Mouse (Mus musculus) stomach, embryonic 15.5 days (tissue): ENCODE data around the gene Plekhm2. TPM values are rescaled to one million over a fixed set of nuclear protein-coding genes. Genes with fewer than 3 reads are reported as not detected.

ENCODE experiments used
- ATAC-seq: fragments of 200-750 bp; cut with Nextera tagmentation; 2 replicates; pipeline ENCODE4 v1.8.0; 2017; ENCODE audit warnings: low read depth, moderate number of reproducible peaks, moderate TSS enrichment; ENCODE audit not compliant: insufficient read depth, low FRiP score
- H3K27ac ChIP-seq: fragments of 300-500 bp; sonication (generic); 2 replicates; pipeline ENCODE4 v1.5.1; 2015; ENCODE audit warnings: mild to moderate bottlenecking, inconsistent platforms
- H3K27me3 ChIP-seq: fragments of 300-500 bp; sonication (generic); replicated peaks from 2 replicates; pipeline ENCODE4 v1.6.1; 2015; ENCODE audit warnings: inconsistent platforms
- H3K36me3 ChIP-seq: fragments of 300-500 bp; sonication (generic); 2 replicates; pipeline ENCODE4 v1.6.1; 2015; ENCODE audit warnings: inconsistent platforms
- H3K4me1 ChIP-seq: fragments of 300-500 bp; sonication (generic); 2 replicates; pipeline ENCODE4 v1.6.1; 2015; ENCODE audit warnings: inconsistent platforms
- H3K4me2 ChIP-seq: fragments of 300-500 bp; sonication (generic); 2 replicates; pipeline ENCODE4 v1.6.1; 2015; ENCODE audit warnings: mild to moderate bottlenecking, inconsistent platforms
- H3K4me3 ChIP-seq: fragments of 300-500 bp; sonication (generic); replicated peaks from 2 replicates; pipeline ENCODE4 v1.5.1; 2015; ENCODE audit warnings: inconsistent platforms
- H3K9ac ChIP-seq: fragments of 300-500 bp; sonication (generic); 2 replicates; pipeline ENCODE4 v1.6.1; 2015; ENCODE audit warnings: inconsistent platforms
- H3K9me3 ChIP-seq: fragments of 300-500 bp; sonication (generic); 2 replicates; pipeline ENCODE4 v1.6.1; 2016; ENCODE audit warnings: inconsistent platforms
- WGBS: fragments of 180-500 bp; shearing (Covaris S2); methylation state at CpG from one replicate; pipeline ENCODE4 v1.1.7; 2015; 5-methylcytosine and 5-hydroxymethylcytosine counted together
- polyA plus RNA-seq: library from polyadenylated mRNA; unstranded; fragments of >200 nt; fragmentation: Nextera tagmentation; extraction: Ambion mirVana; gene quantifications from 2 replicates; pipeline ENCODE4 v1.2.1, GENCODE M21; 2015

Plekhm2 gene
- 6.2 and 6.9 TPM in 2 replicates for polyA plus RNA-seq

DNA sequence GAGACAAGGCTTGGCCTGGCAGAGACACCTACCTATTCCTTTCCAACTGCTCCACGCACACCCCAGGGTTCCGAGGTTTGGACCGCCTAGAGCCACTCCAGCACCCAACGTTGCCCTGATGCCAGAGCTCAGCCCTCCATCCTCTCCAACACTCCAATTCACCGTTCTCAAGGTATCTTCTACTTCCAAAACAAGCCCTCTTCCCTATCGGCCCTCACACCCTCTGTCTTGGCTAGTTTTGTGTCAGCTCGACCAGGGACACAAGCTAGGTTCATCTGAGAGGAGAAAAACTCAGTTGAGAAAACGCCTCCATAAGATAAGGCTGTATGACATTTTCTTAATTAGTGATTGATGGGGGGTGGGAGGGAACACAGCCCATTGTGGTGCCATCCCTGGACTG, at the start of gene Plekhm2:
Gene Plekhm2, minus strand, starts transcription at position 101 of the 400 bp plus-strand sequence.
- Histone ChIP-seq H3K36me3 (no peaks in the 10 kb centered on the region), H3K27me3 (no peaks in the 10 kb centered on the region), H3K4me2 (peak within 1 kb of the TSS; percentile 89), H3K4me3 (peak within 1 kb of the TSS; percentile 85), H3K9me3 (no peaks in the 10 kb centered on the region), H3K4me1 (peaks cover 16% of the 10 kb centered on the region; the same call in 1 of the 2 replicates), H3K9ac (peak within 1 kb of the TSS; percentile 92), H3K27ac (peak within 1 kb of the TSS; percentile 59)
- 0 out of 2 replicates have a peak, but pooled peaks have one; percentile 11 for ATAC-seq
- WGBS: 68% methylated on average over 8 of the region's 8 CpGs

DNA sequence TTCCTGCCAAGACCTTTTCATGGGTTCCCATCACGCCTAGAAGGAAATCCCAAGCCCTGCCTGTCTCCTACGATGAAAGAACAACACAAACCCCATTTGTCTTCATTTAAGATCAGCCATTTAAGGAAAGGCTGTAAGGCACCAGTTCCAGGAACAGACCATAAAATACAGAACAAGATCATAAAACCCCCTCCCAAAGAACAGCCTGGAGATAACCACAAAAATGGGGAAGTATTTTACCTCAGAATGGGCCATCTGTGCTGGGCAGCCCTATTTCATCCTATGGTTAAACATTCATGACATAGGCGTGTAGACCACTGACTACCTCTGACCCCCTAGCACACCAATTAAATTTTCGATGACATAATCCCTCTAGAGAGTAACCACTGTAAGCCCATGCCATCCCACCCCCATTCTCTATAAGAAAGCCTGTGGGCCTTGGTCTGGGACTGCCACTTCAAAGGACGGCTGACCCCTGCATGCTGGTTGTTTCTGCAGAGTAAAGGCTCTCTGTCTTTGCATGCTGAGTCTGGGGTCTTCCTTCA, 49.0 kb upstream of the Plekhm2 start:
- H3K36me3 ChIP-seq: peaks cover 26% of the 10 kb centered on the region

DNA sequence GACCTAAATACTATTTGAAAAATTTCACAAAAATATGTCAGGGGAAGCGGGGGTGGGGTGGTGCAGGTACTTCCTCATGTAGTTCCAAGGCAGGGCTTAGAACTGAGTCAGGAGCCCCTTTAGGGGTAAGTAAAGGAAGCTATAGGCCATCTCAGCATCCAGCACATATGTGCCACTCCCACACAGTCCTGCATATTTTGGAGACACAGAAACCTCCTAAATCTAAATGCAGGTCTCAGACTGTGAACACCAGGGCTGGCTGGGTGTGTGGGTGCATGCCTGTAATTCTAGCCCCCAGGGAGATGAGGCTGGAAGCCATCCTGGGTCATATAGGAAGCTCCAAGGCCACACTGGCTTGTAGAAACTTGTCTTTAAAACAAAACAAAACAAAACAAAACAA, 46.6 kb upstream of the Plekhm2 start:
- Histone ChIP-seq H3K27ac (no peak overlapping the region), H3K4me1 (no peaks in the 10 kb centered on the region), H3K9me3 (no peaks in the 10 kb centered on the region), H3K36me3 (peaks cover 50% of the 10 kb centered on the region), H3K4me2 (no peak overlapping the region), H3K4me3 (no peak overlapping the region), H3K9ac (no peak overlapping the region), H3K27me3 (no peaks in the 10 kb centered on the region)
- 83% methylated on average over 1 of the region's 1 CpGs for WGBS
- no peak for ATAC-seq

More for the DNA sequence above, 49.0 kb upstream of the Plekhm2 start:
- no peaks in the 10 kb centered on the region for H3K9me3 ChIP-seq
- no peaks in the 10 kb centered on the region for H3K27me3 ChIP-seq
- H3K4me1 ChIP-seq: no peaks in the 10 kb centered on the region
- no peak for ATAC-seq
- no peak overlapping the region for H3K27ac ChIP-seq
- 80% methylated on average over 5 of the region's 5 CpGs for WGBS
- no peak overlapping the region for H3K4me3 ChIP-seq
- no peak overlapping the region for H3K4me2 ChIP-seq
- H3K9ac ChIP-seq: no peak overlapping the region

DNA sequence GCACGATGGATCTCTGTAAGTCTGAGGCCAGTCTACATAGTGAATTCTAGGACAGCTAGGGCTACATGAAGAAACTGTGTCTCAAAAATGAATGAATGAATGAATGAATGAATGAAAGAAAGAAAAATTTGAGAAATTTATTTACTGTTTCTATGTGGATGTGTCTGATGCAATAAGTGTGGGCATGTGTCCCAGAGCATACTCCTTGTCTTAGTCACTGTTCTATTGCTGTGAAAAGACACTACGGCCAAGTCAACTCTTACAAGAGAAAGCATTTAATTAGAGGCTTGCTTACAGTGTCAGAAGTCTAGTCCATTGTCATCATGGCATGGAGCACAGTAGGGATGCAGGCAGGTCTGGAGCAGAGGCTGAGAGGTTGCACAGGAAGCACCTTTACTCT, 44.3 kb upstream of the Plekhm2 start:
- Histone ChIP-seq H3K4me1 (no peaks in the 10 kb centered on the region), H3K27me3 (no peaks in the 10 kb centered on the region), H3K9ac (no peak overlapping the region), H3K27ac (no peak overlapping the region), H3K9me3 (no peaks in the 10 kb centered on the region), H3K4me2 (no peak overlapping the region), H3K36me3 (peaks cover 66% of the 10 kb centered on the region), H3K4me3 (no peak overlapping the region)
- 95% methylated on average over 2 of the region's 2 CpGs for WGBS
- no peak for ATAC-seq

DNA sequence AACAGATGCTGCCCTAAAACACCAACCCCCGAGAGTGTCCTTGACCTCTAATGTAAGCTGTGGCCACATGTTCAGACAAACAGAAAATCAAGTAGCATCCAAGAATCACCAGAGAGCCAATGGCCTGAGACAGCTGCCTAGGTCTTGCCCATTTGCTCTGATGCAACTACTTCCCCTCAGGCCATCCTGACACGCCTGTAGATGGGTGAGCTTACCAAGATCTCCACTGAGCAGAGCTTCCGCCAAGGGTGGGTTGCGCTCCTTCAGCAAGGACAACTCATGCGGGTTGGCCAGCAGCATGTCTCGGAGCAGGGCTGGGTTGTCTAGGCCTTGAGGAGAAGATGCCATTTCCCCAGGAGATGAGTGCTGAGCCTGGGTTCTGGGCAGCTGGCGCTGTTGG, 43.3 kb upstream of the Plekhm2 start:
- WGBS: 86% methylated on average over 7 of the region's 7 CpGs
- ATAC-seq: no peak
- H3K36me3 ChIP-seq: peaks cover 62% of the 10 kb centered on the region

DNA sequence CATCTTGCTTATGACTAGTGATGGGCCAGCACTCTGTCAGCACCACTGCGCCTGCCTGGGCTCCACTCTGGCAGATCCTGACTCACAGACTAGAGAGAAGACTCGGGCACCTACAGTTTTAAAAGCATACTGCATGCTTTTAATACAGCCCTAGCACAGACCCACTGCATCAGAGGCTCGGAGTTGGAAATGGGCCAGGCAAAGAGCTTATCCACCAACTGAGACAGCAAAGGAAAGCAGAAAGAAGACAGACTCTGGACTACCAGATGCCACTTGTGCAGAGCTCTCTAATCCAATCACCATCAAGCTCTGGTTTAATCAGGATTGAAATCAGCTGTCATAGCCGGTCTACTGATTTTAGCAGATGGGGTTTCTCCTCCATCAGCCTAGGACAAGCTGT, 40.6 kb upstream of the Plekhm2 start:
- WGBS: 74% methylated on average over 4 of the region's 4 CpGs
- peaks cover 75% of the 10 kb centered on the region for H3K36me3 ChIP-seq
- no peak overlapping the region for H3K27ac ChIP-seq
- no peaks in the 10 kb centered on the region for H3K4me1 ChIP-seq
- H3K4me2 ChIP-seq: no peak overlapping the region
- H3K4me3 ChIP-seq: no peak overlapping the region
- H3K9ac ChIP-seq: no peak overlapping the region
- ATAC-seq: peak; percentile 27; the same call in 1 of the 2 replicates
- no peaks in the 10 kb centered on the region for H3K9me3 ChIP-seq
- no peaks in the 10 kb centered on the region for H3K27me3 ChIP-seq

More for the DNA sequence above, 43.3 kb upstream of the Plekhm2 start:
- no peaks in the 10 kb centered on the region for H3K27me3 ChIP-seq
- H3K4me2 ChIP-seq: no peak overlapping the region
- H3K4me1 ChIP-seq: no peaks in the 10 kb centered on the region
- H3K27ac ChIP-seq: no peak overlapping the region
- H3K9me3 ChIP-seq: no peaks in the 10 kb centered on the region
- H3K4me3 ChIP-seq: no peak overlapping the region
- H3K9ac ChIP-seq: no peak overlapping the region

DNA sequence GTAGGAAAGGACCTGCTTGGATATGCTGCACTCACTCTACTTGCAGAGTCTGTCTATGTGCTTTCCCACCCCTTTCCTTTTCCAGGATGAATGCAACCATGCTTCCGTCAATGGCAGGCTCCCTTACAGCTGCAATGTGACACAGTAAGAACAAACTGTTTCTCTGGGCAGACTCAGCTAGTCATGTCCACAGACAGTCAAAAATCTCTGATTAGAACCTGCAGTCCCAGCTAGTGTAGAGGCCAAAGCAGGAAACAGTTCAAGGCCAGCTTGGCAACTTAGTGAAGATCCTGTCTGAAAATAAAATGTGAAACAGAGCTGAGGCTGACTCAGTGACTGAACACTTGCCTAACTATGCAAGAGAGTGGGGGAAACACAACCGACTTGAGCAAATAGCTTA, 39.9 kb upstream of the Plekhm2 start:
- no peak overlapping the region for H3K4me2 ChIP-seq
- 95% methylated on average over 2 of the region's 2 CpGs for WGBS
- H3K4me1 ChIP-seq: no peaks in the 10 kb centered on the region
- ATAC-seq: no peak
- no peaks in the 10 kb centered on the region for H3K27me3 ChIP-seq
- peaks cover 78% of the 10 kb centered on the region for H3K36me3 ChIP-seq
- H3K9me3 ChIP-seq: no peaks in the 10 kb centered on the region
- H3K4me3 ChIP-seq: no peak overlapping the region
- no peak overlapping the region for H3K9ac ChIP-seq
- no peak overlapping the region for H3K27ac ChIP-seq

DNA sequence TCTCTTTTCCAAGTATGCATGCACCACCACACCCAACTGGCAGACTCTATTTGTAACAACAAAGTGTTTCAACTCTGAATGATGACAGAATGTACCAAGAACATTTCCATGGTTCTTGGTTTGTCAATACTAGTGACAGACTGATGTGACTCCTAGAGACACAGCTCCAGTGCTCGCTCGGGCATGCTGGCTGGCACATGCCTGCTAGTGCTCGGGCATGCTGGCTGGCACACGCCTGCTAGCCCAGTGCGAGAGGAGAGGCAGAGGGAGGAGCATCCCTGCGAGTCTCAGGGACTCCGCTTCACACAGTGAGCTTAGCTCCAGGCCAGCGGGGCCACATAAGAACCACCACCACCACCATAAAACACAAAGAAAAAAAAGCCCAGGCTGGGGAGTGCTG, 30.0 kb upstream of the Plekhm2 start:
- Histone ChIP-seq H3K4me2 (no peak overlapping the region), H3K4me3 (no peak overlapping the region)

DNA sequence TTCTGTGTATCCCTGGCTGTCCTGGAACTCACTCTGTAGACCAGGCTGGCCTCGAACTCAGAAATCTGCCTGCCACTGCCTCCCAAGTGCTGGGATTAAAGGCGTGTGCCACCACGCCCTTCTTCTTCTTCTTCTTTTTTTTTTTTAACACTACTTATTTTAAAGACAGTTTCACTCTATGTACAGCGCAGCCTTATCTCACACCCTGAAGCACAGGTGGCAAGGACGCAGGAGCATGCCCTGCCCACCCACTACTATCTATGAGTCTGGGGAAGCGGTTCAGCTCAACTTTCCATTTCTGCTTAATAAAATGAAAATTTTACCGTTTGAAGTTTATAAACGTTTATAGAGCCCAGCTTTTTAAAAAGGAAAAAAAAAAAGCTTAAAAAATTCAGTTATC, 23.8 kb upstream of the Plekhm2 start:
- ATAC-seq: no peak
- WGBS: 82% methylated on average over 8 of the region's 8 CpGs
- no peak overlapping the region for H3K4me2 ChIP-seq

More for the DNA sequence above, 30.0 kb upstream of the Plekhm2 start:
- no peak for ATAC-seq
- H3K9me3 ChIP-seq: no peaks in the 10 kb centered on the region
- H3K27ac ChIP-seq: no peak overlapping the region
- H3K4me1 ChIP-seq: no peaks in the 10 kb centered on the region
- H3K36me3 ChIP-seq: peaks cover 47% of the 10 kb centered on the region
- no peak overlapping the region for H3K9ac ChIP-seq
- H3K27me3 ChIP-seq: no peaks in the 10 kb centered on the region
- WGBS: 89% methylated on average over 8 of the region's 8 CpGs

DNA sequence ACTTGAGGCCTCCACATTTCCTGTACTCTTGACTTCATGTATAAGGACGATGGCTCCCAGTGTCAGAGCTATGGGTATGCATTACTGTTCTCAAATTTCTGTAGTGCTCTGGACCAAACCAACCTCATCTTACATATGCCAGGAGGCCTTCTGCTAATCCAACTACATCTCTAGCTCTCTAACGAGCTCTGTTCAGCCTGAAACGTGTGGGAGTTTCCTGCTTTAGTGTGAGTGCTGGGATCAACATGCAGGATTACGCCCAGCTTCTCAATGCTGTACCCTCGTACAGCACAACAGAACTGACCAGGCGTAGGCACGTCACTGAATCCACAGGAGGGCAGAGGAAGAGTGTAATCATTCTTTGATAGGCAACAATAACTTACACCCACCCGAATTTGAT, 21.8 kb upstream of the Plekhm2 start:
- ATAC-seq: no peak
- Histone ChIP-seq H3K4me1 (peaks cover 5% of the 10 kb centered on the region; the same call in 1 of the 2 replicates), H3K4me3 (no peak overlapping the region), H3K9ac (no peak overlapping the region), H3K36me3 (peaks cover 32% of the 10 kb centered on the region), H3K9me3 (no peaks in the 10 kb centered on the region), H3K27ac (no peak overlapping the region), H3K27me3 (no peaks in the 10 kb centered on the region), H3K4me2 (no peak overlapping the region)
- 86% methylated on average over 8 of the region's 8 CpGs for WGBS

More for the DNA sequence above, 23.8 kb upstream of the Plekhm2 start:
- no peaks in the 10 kb centered on the region for H3K9me3 ChIP-seq
- H3K36me3 ChIP-seq: peaks cover 32% of the 10 kb centered on the region
- H3K4me3 ChIP-seq: no peak overlapping the region
- H3K4me1 ChIP-seq: no peaks in the 10 kb centered on the region
- no peak overlapping the region for H3K9ac ChIP-seq
- no peaks in the 10 kb centered on the region for H3K27me3 ChIP-seq
- H3K27ac ChIP-seq: no peak overlapping the region

DNA sequence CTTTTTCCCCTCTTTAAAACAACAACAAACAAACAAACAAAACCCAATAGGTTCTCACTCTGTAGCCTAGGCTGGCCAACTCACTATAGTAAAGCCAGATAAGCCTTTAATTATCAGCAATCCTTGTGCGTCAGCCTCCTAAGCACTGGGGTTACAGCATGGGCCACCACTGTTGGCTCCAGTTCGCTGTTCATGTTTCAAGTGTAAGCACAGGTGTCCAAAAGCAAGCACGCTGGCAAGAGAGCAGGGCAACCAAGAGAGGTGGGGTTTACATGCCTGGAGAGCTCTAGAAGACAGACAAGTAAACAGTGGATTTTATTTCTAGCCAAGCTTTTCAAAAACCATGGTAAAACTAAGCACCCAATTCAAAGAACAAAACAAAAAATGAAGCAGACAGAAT, 21.4 kb upstream of the Plekhm2 start:
- H3K9ac ChIP-seq: no peak overlapping the region
- H3K27ac ChIP-seq: no peak overlapping the region
- H3K4me2 ChIP-seq: no peak overlapping the region
- H3K4me3 ChIP-seq: no peak overlapping the region
- no peaks in the 10 kb centered on the region for H3K27me3 ChIP-seq
- no peaks in the 10 kb centered on the region for H3K9me3 ChIP-seq
- no peak for ATAC-seq
- WGBS: 83% methylated on average over 3 of the region's 3 CpGs
- H3K4me1 ChIP-seq: peaks cover 5% of the 10 kb centered on the region; the same call in 1 of the 2 replicates
- H3K36me3 ChIP-seq: peaks cover 27% of the 10 kb centered on the region

DNA sequence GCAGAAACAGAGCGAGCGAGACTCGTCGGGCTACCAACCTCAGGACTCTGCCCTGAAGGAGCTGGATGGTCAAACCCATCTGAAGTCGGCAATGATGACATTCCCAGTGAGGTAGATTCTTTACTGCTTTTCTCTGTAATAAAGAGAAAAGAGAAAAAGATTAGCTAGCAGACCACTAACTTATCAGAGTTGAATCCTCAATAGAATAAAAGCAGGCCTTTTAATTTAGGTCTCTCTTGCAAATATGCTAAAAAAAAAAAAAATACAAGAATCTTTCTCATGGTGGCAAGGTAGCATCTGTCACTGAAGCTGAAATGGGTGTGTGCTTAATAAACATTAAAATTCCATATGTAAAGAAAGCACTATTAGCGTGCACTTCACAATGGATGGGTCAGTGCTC, 20.8 kb upstream of the Plekhm2 start, which contains the start of gene Rsc1a1:
Gene Rsc1a1, minus strand, starts transcription at position 101 of the 400 bp plus-strand sequence.
- Histone ChIP-seq H3K27me3 (no peaks in the 10 kb centered on the region), H3K4me2 (no peak within 1 kb of the TSS), H3K9ac (no peak within 1 kb of the TSS), H3K9me3 (no peaks in the 10 kb centered on the region), H3K36me3 (peaks cover 27% of the 10 kb centered on the region), H3K4me3 (no peak within 1 kb of the TSS), H3K27ac (no peak within 1 kb of the TSS), H3K4me1 (peaks cover 5% of the 10 kb centered on the region; the same call in 1 of the 2 replicates)
- WGBS: 91% methylated on average over 6 of the region's 6 CpGs
- no peak for ATAC-seq
